Mouse (Mus musculus) ES-E14 (cell line): ENCODE data around the gene Exoc6.

ENCODE experiments used
- CHD2 ChIP-seq: IDR thresholded peaks from 2 replicates; pipeline ENCODE4 v1.6.1; 2014; ENCODE audit warnings: mild to moderate bottlenecking, low read depth, low read length, inconsistent platforms
- HCFC1 ChIP-seq: IDR thresholded peaks from 2 replicates; pipeline ENCODE4 v1.6.1; 2012; ENCODE audit warnings: low read length, inconsistent platforms, borderline replicate concordance; ENCODE audit not compliant: insufficient read depth
- ZC3H11A ChIP-seq: IDR thresholded peaks from 2 replicates; pipeline ENCODE4 v1.6.1; 2012; ENCODE audit warnings: low read depth, mild to moderate bottlenecking, inconsistent platforms, low read length, borderline replicate concordance
- ZNF384 ChIP-seq: IDR thresholded peaks from 2 replicates; pipeline ENCODE4 v1.6.1; 2012; ENCODE audit warnings: low read depth, low read length, inconsistent platforms

GRCm38 (mm10) chr19:37585684-37586083 is 35.5 kb downstream of the Exoc6 start:
- no peak for TF ChIP-seq CHD2
- TF ChIP-seq ZNF384, result no peak
- TF ChIP-seq ZC3H11A, result no peak
- no peak for TF ChIP-seq HCFC1
